Mouse (Mus musculus) testis, adult 2 months (tissue): ENCODE results near the gene Rsl1d1. TPM values are rescaled to one million over a fixed set of nuclear protein-coding genes. Genes with fewer than 3 reads are reported as not detected.

Experiments used
- H3K27ac ChIP-seq: fragments of 200-500 bp; 2 replicates; pipeline ENCODE4 v1.5.1; 2012; ENCODE audit warnings: low read depth, low read length; ENCODE audit not compliant: control insufficient read depth, insufficient read depth
- H3K27me3 ChIP-seq: fragments of 200-500 bp; 2 replicates; pipeline ENCODE4 v1.6.1; 2012; ENCODE audit warnings: mild to moderate bottlenecking, low read length, moderate library complexity; ENCODE audit not compliant: control insufficient read depth, insufficient read depth
- H3K36me3 ChIP-seq: fragments of 200-500 bp; 2 replicates; pipeline ENCODE4 v1.6.1; 2012; ENCODE audit warnings: mild to moderate bottlenecking, low read length; ENCODE audit not compliant: control insufficient read depth, insufficient read depth
- H3K4me1 ChIP-seq: fragments of 200-500 bp; 2 replicates; pipeline ENCODE4 v1.6.1; 2012; ENCODE audit warnings: low read length; ENCODE audit not compliant: control insufficient read depth, insufficient read depth
- H3K4me3 ChIP-seq: fragments of 200-500 bp; 2 replicates; pipeline ENCODE4 v1.5.1; 2012; ENCODE audit warnings: low read depth, mild to moderate bottlenecking, low read length, moderate library complexity, mixed read lengths; ENCODE audit not compliant: control insufficient read depth
- CTCF ChIP-seq: fragments of 200-500 bp; IDR thresholded peaks from 2 replicates; pipeline ENCODE4 v1.5.1; 2012; ENCODE audit warnings: low read depth, mild to moderate bottlenecking, inconsistent platforms, low read length, moderate library complexity; ENCODE audit not compliant: control insufficient read depth, insufficient read depth, insufficient replicate concordance
- POLR2A ChIP-seq: fragments of 200-500 bp; IDR thresholded peaks from 2 replicates; pipeline ENCODE4 v1.6.1; 2012; ENCODE audit warnings: low read depth, mild to moderate bottlenecking, inconsistent platforms, low read length, moderate library complexity; ENCODE audit not compliant: control insufficient read depth
- polyA plus RNA-seq: library from polyadenylated mRNA; depleted of rRNA; stranded (reverse); fragments of >200 nt; gene quantifications from 2 replicates; pipeline ENCODE4 v1.2.3, GENCODE M21; 2012

Gene Rsl1d1
- polyA plus RNA-seq, 1 experiment: 8.3 TPM

GRCm38 (mm10) chr16:11176884-11177244, 26.3 kb downstream of the Rsl1d1 start:
- peaks cover 6% of the 10 kb centered on the region for H3K4me1 ChIP-seq
- H3K27me3 ChIP-seq: no peaks in the 10 kb centered on the region
- no peak for TF ChIP-seq POLR2A
- no peak for TF ChIP-seq CTCF
- H3K4me3 ChIP-seq: peak overlapping the region; percentile 96
- H3K36me3 ChIP-seq: peaks cover 2% of the 10 kb centered on the region
- peak overlapping the region; percentile 92 for H3K27ac ChIP-seq

DNA sequence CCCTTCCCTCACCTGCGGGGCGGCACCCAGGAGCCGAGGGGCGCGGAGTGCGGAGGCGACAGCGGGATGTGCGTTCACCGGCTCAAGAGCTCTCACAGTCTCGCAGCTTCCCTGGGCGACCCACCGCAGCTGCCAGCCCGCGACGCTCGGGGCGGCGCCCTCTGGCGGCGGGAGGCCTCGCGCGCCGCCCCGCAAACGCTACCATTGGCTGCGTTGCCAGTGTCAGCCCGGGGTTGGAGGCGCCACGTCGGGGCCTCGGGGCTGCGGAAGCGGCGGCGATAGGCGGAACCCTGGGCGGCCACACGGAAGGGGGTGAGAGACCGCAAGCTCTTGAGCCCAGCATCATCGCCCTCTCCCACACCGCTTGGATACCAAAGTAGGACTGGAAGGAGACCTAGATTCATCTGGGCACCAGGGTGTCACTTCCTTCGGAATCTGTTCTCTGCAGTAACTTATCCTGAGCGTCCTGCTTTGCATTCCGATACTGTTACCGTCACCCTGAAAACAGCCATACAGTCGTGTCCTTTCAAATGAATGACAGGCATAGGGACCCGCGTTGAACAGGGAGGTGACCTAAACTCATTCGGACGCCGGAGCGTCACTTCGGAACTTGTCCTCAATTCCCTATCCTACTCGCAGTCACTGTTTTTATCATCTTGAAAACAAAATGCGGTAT, 26.8 kb downstream of the Rsl1d1 start, which contains the start of gene Zc3h7a:
TSS of gene Zc3h7a (minus strand) at position 186 of the 676 bp plus-strand sequence.
- H3K27me3 ChIP-seq: no peaks in the 10 kb centered on the region
- TF ChIP-seq CTCF (peak; percentile 65), POLR2A (peak; percentile 86)
- H3K27ac ChIP-seq: peak within 1 kb of the TSS; percentile 92
- peaks cover 6% of the 10 kb centered on the region for H3K4me1 ChIP-seq
- H3K36me3 ChIP-seq: peaks cover 2% of the 10 kb centered on the region
- peak within 1 kb of the TSS; percentile 96 for H3K4me3 ChIP-seq

- TF ChIP-seq CTCF (no peak), POLR2A (no peak; the same call in 1 of the 2 replicates)
- Histone ChIP-seq H3K36me3 (peaks cover 2% of the 10 kb centered on the region), H3K4me3 (peak overlapping the region; percentile 96), H3K4me1 (peaks cover 6% of the 10 kb centered on the region), H3K27ac (peak overlapping the region; percentile 92), H3K27me3 (no peaks in the 10 kb centered on the region)
Measured at GRCm38 (mm10) chr16:11175489-11176207, 27.5 kb downstream of the Rsl1d1 start.

DNA sequence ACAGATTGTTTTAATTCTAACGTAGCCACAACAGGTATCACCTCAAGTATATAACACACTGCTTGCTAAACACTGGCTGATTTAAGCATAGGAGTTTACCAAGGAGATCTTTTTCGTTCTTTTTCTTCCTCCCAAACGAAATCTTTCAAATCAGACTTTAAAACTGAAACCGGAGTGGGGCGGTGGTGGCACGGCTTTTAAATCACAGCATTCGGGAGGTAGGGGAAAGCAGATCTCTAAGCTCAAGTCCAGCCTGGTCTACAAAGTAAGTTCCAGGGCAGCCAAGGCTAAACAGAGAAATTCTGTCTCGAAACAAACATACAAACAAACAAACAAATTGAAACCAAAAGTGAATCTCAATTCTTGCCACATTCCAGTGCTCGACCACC, 28.0 kb downstream of the Rsl1d1 start:
- Histone ChIP-seq H3K27ac (peak overlapping the region; percentile 92), H3K4me3 (peak overlapping the region; percentile 96), H3K27me3 (no peaks in the 10 kb centered on the region), H3K4me1 (peaks cover 6% of the 10 kb centered on the region), H3K36me3 (peaks cover 2% of the 10 kb centered on the region)
- TF ChIP-seq POLR2A (no peak), CTCF (no peak)

DNA sequence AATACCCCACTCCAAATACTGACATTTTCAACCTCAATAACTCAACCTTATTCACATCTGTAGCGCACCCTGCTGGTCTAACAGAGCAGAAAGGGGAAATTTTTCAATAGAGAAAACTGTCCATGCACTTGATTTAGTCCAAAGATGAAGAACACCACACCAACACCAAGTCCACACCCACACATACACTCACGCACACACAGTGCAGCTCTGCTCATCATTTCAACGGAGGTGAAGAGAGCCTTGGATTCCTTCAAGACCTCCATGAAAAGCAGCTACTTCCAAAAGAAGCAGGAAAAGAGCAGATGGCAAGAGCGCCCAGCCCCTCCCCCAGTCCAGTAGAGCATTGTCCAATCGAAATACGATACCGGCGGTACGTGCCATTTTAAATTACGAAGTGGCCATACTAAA, 28.5 kb downstream of the Rsl1d1 start:
- Histone ChIP-seq H3K27ac (peak overlapping the region; percentile 45), H3K4me1 (peaks cover 6% of the 10 kb centered on the region), H3K27me3 (no peaks in the 10 kb centered on the region), H3K36me3 (peaks cover 2% of the 10 kb centered on the region), H3K4me3 (peak overlapping the region; percentile 96)
- no peak for TF ChIP-seq CTCF

GRCm38 (mm10) chr16:11171679-11172078, 31.5 kb downstream of the Rsl1d1 start:
- no peaks in the 10 kb centered on the region for H3K27me3 ChIP-seq
- no peak overlapping the region for H3K4me3 ChIP-seq
- H3K27ac ChIP-seq: no peak overlapping the region
- no peak for TF ChIP-seq POLR2A
- TF ChIP-seq CTCF: no peak
- no peaks in the 10 kb centered on the region; the same call in 1 of the 2 replicates for H3K36me3 ChIP-seq
- H3K4me1 ChIP-seq: peaks cover 6% of the 10 kb centered on the region

DNA sequence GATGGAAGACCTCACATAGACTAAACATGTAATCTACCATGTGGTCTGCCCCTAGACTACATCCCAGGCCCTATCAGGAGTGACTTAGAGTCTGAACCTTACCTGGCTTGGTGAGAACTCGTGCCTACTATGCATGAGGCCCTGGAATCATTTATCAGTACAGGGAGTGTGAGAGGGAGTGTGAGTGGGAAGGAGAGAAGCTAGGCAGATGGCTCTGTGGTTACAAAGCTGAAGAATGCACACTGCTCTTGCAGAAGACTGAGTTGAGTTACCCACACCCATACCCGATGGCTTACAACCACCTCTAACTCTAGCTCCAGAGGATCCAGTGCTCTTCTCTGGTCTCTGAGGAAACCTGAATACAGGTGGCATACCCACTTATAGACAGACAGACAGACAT, 36.7 kb downstream of the Rsl1d1 start:
- Histone ChIP-seq H3K27ac (no peak overlapping the region), H3K36me3 (peaks cover 2% of the 10 kb centered on the region; the same call in 1 of the 2 replicates), H3K27me3 (no peaks in the 10 kb centered on the region), H3K4me3 (no peak overlapping the region), H3K4me1 (no peaks in the 10 kb centered on the region)
- TF ChIP-seq POLR2A (no peak), CTCF (no peak)
